Mouse (Mus musculus): ENCODE data around the gene Rhobtb1. TPM values are rescaled to one million over a fixed set of nuclear protein-coding genes. Genes with fewer than 3 reads are reported as not detected.

The Rhobtb1 gene
- polyA plus RNA-seq, 1 experiment from 2014 or later = 6.2 TPM

DNA sequence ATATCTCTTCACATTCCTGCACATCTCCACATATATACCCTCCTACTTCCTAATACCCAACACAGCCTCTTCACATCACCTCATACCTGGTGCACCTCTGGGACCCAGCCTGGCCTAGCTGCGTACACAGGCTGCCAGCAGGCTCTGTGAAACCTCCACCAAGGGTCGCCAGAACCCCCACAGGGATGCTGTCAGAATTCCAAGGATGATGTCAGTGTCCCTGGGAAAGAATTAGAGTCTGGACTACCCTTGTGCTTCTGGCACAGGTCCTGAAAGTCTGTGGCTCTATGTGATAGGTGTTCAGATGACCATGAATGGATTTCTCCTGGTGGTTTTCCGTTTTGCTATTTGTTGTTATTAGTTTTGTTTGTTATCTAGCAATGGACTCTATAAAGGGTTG lies 22.7 kb upstream of the Rhobtb1 start:
- no peak for TF ChIP-seq CTCF (IDR thresholded peaks at IDR 0.05)
- CTCF ChIA-PET = no interaction called here
- POLR2A ChIA-PET = no interaction called here
- in situ Hi-C loops (cut with MboI; ENCODE audit: low pct_unique_long_range_greater_than_20kb) = no loop called here
- DNase-seq (ENCODE audit: low read depth, low spot score) (no peak), ATAC-seq (no peak)
- no peaks in the 10 kb centered on the region for H3K27me3 ChIP-seq

DNA sequence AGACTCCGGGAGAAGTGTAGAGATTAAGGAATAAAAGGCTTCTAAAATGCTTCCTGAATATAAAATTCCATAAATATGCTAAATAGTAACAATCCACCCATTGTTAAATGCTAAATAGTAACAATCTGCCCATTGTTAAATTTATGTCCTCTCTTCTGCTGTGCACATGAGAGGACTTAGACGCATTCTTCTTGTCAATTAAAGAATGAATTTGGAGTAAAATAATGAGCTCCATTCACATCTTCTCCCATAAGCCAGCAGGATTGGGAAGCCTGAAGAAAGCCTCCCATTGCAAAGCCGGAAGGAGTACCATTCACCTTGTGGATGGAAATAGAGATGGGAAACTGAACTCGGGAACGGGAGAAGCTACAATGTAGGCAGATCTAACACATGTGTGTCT lies 20.6 kb upstream of the Rhobtb1 start:
- CTCF ChIA-PET = no interaction called here
- TF ChIP-seq CTCF (IDR thresholded peaks at IDR 0.05) = no peak
- no peak for ATAC-seq
- POLR2A ChIA-PET = no interaction called here
- no peak for DNase-seq (ENCODE audit: low read depth, low spot score)
- in situ Hi-C loops (cut with MboI; ENCODE audit: low pct_unique_long_range_greater_than_20kb) = no loop called here
- H3K27me3 ChIP-seq = no peaks in the 10 kb centered on the region

DNA sequence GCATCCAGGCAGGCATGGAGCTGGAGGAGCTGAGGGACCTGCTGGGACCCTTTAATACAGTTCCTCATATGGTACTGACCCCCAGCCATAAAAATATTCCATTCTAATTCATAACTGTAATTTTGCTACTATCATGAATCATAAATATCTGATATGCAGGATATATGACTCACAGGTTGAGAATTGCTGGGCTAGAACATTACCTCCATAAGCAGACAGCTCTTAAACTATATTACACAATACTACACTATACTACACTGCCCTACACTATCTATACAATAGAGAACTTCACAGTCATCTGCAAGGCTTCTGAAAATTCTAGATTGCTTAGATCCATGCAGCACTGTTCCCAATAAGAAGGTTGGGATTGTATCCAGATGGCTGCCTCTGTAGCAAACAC lies 16.9 kb upstream of the Rhobtb1 start:
- DNase-seq (ENCODE audit: low read depth, low spot score) (no peak), ATAC-seq (no peak)
- CTCF ChIA-PET = no interaction called here
- in situ Hi-C loops (cut with MboI; ENCODE audit: low pct_unique_long_range_greater_than_20kb) = no loop called here
- no peak for TF ChIP-seq CTCF (IDR thresholded peaks at IDR 0.05)
- no peaks in the 10 kb centered on the region for H3K27me3 ChIP-seq
- POLR2A ChIA-PET = no interaction called here

DNA sequence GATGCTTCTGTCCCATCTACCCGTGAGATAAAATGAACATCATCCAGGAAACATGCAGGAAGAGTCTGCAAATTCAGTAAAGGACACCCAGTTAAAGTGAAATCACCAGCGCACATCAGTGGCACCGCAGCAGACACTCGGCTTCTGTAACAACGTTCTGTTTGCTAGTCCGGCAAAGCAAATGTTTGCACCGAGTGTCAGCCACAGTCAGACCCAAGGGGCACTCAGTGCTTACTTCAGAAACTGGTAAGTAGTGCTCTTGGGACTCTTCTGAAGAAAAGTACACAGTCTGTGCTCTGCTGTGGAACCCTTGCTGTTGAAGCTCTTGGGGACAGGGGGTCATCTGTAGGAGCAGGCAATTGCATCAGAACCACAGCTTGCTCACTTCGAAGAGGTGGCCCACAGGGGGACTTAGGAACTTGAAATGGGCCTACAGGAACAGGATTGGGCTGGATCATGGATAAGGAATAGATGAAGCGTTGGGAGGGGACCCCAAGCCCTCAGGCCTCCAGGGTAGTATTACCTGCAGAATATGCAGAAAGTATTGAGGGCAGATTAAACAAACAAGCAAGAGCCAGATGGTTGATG lies 14.9 kb upstream of the Rhobtb1 start:
- ChIA-PET POLR2A (no interaction called here), CTCF (no interaction called here)
- ATAC-seq (no peak), DNase-seq (ENCODE audit: low read depth, low spot score) (no peak)
- no peaks in the 10 kb centered on the region for H3K27me3 ChIP-seq
- in situ Hi-C loops (cut with MboI; ENCODE audit: low pct_unique_long_range_greater_than_20kb) = no loop called here
- TF ChIP-seq CTCF (IDR thresholded peaks at IDR 0.05) = no peak

DNA sequence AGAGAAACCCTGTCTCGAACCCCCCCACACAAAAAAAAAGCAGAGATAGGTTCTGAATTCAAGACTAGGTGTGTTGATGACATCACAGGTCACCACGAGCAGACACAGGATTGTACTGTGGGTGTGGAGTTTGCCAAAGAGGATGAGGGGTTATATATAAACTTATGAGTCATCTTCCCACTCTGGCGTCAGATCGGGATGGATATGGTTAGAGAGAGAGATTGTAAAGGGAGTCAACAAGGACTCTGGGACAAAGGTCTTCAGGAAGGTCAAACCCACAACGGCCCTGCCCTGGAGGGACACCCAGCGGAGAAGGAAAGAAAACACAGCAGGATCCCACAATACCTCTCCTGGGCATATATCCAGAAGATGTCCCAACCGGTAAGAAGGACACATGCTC lies 2.0 kb upstream of the Rhobtb1 start:
- in situ Hi-C loops (cut with MboI; ENCODE audit: low pct_unique_long_range_greater_than_20kb) = no loop called here
- H3K27me3 ChIP-seq = no peaks in the 10 kb centered on the region
- no peak for DNase-seq (ENCODE audit: low read depth, low spot score)
- CTCF ChIA-PET = no interaction called here
- ATAC-seq = no peak
- POLR2A ChIA-PET = no interaction called here
- no peak for TF ChIP-seq CTCF (IDR thresholded peaks at IDR 0.05)

DNA sequence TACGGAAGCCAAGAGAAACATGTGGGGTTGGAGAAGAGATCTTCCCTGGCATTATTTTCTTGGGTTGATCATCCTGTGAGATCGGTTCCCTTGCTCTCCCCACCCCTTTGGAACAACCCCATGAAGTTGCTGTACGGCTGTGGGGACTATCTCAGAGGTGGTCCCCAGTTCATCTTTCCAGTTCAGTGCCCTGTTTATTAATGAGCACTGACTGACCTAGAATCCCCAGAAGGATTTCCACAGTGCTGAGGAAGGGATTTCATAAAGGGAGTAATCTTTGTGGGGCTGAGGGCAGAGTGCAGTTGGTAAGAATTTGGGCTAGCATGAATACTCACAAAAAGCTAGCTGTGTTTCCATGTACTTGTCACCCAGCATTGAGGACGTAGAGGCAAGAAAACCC lies 1.7 kb downstream of the Rhobtb1 start:
- ATAC-seq (no peak), DNase-seq (ENCODE audit: low read depth, low spot score) (no peak)
- no peak for TF ChIP-seq CTCF (IDR thresholded peaks at IDR 0.05)
- in situ Hi-C loops (cut with MboI; ENCODE audit: low pct_unique_long_range_greater_than_20kb) = no loop called here
- no peaks in the 10 kb centered on the region for H3K27me3 ChIP-seq
- ChIA-PET CTCF (no interaction called here), POLR2A (no interaction called here)

DNA sequence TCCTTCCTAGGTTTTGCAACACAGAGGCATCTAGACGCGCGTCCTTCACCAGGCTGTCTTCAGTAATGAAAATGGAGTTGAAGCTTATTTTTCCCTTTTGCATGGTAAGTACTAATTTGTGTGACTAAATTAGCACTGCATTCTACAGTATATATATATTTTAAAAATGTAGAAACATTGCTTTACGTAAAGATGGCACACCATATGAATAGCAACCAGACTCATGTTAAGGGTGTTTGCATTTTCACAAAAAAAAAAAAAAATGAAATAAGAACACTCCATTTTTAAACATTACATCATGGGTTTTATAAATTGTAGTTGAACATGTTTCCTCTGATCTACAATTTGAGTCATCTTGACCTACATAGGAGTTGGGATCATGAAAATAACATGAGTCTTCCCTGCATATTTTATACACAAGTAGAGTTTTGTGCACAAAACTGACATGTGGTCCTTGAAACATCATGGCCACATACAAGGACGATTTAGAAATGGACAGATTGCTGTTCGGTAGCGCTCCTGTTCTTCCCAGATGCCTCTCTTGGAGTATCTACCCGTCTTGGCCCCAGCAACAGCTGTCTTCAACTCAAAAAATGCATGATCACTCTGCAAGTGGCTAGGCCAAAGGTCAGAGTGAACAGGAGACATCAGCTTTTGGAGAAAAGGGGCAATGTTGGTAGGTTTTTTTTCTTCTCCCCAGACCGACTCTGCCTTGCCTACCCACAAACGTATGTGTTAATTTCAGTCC lies 4.4 kb downstream of the Rhobtb1 start:
- in situ Hi-C loops (cut with MboI; ENCODE audit: low pct_unique_long_range_greater_than_20kb) = no loop called here
- DNase-seq (ENCODE audit: low read depth, low spot score) = no peak
- no peak for TF ChIP-seq CTCF (IDR thresholded peaks at IDR 0.05)
- POLR2A ChIA-PET = no interaction called here
- no peak for ATAC-seq
- no peaks in the 10 kb centered on the region for H3K27me3 ChIP-seq
- CTCF ChIA-PET = no interaction called here

DNA sequence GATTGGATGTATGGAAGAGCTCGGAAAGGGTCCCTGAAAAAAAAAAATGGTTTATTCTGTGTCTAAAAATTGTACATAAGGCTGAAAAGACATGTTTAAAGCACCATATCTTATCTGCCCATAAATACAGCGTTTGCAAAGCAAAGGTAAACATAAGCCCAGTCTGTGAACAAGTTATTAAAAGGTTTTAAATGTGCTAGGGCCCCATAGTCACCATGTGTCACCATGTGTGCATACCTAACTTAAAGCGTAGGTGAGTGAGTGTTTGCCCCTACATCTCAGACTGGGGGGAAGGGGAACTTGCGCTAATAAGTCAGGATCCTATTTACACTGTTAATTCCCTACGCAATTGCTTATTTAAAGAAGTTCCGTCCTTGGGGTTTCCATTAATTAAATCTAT lies 5.2 kb downstream of the Rhobtb1 start:
- no peak for TF ChIP-seq CTCF (IDR thresholded peaks at IDR 0.05)
- in situ Hi-C loops (cut with MboI; ENCODE audit: low pct_unique_long_range_greater_than_20kb) = no loop called here
- ChIA-PET POLR2A (no interaction called here), CTCF (no interaction called here)
- ATAC-seq (no peak), DNase-seq (ENCODE audit: low read depth, low spot score) (no peak)
- no peaks in the 10 kb centered on the region for H3K27me3 ChIP-seq

DNA sequence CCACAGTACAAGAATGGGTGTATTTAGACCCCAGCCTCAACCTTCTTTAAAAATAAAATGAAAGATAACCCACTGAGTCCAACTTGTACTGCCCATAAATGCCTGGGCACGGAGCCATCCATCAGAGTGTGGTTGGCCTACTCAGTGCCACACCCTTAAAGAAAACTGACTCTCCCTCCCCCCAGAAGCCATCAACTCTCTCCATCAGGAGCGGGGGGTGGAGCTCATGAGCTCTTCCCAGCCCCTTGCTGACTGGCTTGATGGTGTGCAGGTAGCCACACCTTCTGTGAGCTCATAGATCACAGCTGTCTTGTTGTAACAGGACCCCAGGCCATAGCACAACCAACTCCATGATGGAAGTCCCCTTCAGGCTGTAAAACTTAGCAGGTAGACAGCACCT lies 6.2 kb downstream of the Rhobtb1 start:
- CTCF ChIA-PET = no interaction called here
- no peak for ATAC-seq
- in situ Hi-C loops (cut with MboI; ENCODE audit: low pct_unique_long_range_greater_than_20kb) = no loop called here

DNA sequence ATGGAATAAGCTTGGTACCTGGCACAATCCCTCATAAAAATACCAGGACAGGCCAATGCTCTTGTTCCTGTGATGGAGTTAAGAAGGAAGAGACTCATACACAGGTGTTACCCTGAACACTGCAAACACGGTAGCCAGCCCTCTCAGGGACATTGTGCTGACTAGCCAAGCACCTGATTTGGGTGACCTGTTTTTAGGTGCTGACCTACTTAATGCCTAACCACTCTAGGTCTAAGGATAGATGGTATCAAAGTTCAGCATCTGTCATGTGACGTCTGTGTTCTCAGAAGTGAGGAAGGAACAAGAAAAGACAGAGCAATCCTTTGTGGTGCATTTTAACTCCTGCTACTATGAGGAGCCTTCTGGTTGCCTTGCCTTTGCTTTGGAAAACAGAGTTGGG lies 9.6 kb downstream of the Rhobtb1 start:
- POLR2A ChIA-PET = interaction anchor here (0.5 kb wide), 1 partner anchor 13 kb away, joined by 3 read pairs; no protein-coding TSS in a partner anchor
- CTCF ChIA-PET = no interaction called here
- in situ Hi-C loops (cut with MboI; ENCODE audit: low pct_unique_long_range_greater_than_20kb) = no loop called here
- no peaks in the 10 kb centered on the region for H3K27me3 ChIP-seq
- TF ChIP-seq CTCF (IDR thresholded peaks at IDR 0.05) = no peak
- DNase-seq (ENCODE audit: low read depth, low spot score) = no peak
- ATAC-seq = no peak

More for the DNA sequence above, 6.2 kb downstream of the Rhobtb1 start:
- TF ChIP-seq CTCF (IDR thresholded peaks at IDR 0.05) = no peak
- POLR2A ChIA-PET = no interaction called here
- no peak for DNase-seq (ENCODE audit: low read depth, low spot score)
- H3K27me3 ChIP-seq = no peaks in the 10 kb centered on the region

DNA sequence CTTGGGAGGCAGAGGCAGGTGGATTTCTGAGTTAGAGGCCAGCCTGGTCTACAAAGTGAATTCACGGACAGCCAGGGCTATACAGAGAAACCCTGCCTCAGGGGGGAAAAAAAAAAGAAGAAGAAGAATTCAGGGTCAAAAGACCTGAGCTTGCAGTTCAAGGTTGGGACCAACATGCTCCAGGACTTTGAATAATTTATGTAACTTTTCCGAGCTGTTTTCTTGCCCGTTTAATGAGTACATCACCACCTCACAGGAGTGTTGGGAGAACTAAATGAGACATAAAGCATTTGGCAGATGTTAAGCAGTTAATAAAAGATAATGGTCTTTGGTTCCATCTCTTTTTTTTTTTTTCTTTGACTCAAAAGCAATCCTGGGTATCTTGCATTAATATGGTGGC lies 10.3 kb downstream of the Rhobtb1 start:
- TF ChIP-seq CTCF (IDR thresholded peaks at IDR 0.05) = no peak
- DNase-seq (ENCODE audit: low read depth, low spot score) (no peak), ATAC-seq (no peak)
- ChIA-PET CTCF (interaction anchor here (1.3 kb wide), 1 partner anchor 26 kb away, joined by 3 read pairs; no protein-coding TSS in a partner anchor), POLR2A (no interaction called here)
- in situ Hi-C loops (cut with MboI; ENCODE audit: low pct_unique_long_range_greater_than_20kb) = no loop called here
- no peaks in the 10 kb centered on the region for H3K27me3 ChIP-seq

DNA sequence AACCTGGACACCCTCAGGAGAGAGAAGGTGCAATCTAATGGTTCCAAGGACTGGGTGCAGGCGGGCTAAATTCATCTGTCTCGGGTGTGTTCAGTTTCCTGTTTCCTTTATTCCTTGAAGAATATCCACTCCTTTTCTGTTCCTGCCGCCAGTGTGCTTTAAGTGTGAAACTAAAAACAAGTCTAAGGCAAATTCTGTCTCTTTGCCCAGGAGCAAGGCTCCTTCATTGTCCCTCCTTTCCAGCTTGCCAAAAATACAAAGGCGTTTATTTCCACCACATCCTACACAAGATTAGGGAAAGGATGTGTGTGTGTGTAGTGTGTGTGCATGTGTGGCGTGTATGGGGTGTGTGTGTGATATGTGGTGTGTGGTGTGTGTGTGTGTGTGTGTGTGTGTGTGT lies 11.3 kb downstream of the Rhobtb1 start:
- ATAC-seq (no peak), DNase-seq (ENCODE audit: low read depth, low spot score) (no peak)
- CTCF ChIA-PET = interaction anchor here (1.3 kb wide), 1 partner anchor 25 kb away, joined by 3 read pairs; no protein-coding TSS in a partner anchor
- H3K27me3 ChIP-seq = no peaks in the 10 kb centered on the region
- in situ Hi-C loops (cut with MboI; ENCODE audit: low pct_unique_long_range_greater_than_20kb) = no loop called here
- TF ChIP-seq CTCF (IDR thresholded peaks at IDR 0.05) = no peak
- POLR2A ChIA-PET = no interaction called here
